Mouse (Mus musculus): Measurements from ENCODE around the gene Plekhf1. TPM values are rescaled to one million over a fixed set of nuclear protein-coding genes. Genes with fewer than 3 reads are reported as not detected.

The Plekhf1 gene
- polyA plus RNA-seq, 1 experiment from 2014 or later = 0.49 TPM

DNA sequence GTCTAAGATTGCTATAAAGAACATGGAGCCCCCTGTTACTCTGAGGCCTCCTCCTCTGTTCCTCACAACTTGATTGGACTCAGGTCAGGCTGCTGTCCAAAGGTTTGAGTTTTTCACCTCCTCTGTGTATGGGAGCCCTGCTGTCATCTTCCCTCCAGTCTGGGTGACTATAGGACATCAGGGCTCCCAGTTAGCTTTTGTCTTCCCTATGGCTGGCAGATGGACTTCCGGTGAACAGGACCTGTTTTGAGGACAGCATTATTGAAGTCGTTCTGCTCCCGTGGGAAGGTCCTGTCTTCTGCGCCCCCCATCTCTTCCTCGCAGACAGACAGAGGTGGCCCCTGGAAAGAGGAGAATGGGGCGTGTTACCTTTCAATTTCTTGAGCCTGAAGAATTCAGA, 43.0 kb downstream of the Plekhf1 start:
- H3K4me3 ChIP-seq (ENCODE audit: low read depth, low read length) = no peak overlapping the region
- no peaks in the 10 kb centered on the region for H3K9me3 ChIP-seq (replicated peaks; ENCODE audit: control insufficient read depth, low read length, poor library complexity, severe bottlenecking)
- 90% methylated on average over 6 of the region's 6 CpGs for WGBS
- no peaks in the 10 kb centered on the region for H3K36me3 ChIP-seq (ENCODE audit: control insufficient read depth, insufficient read depth, low read length)
- H3K27me3 ChIP-seq (ENCODE audit: control insufficient read depth, insufficient read depth, low read depth, low read length) = no peaks in the 10 kb centered on the region
- H3K4me1 ChIP-seq (ENCODE audit: control insufficient read depth, insufficient read depth, low read length) = peaks cover 14% of the 10 kb centered on the region
- H3K9ac ChIP-seq (ENCODE audit: low read depth, low read length) = no peak overlapping the region
- no peak for ATAC-seq
- H3K4me2 ChIP-seq (ENCODE audit: low read length) = no peak overlapping the region; the same call in 1 of the 2 replicates
- H3K27ac ChIP-seq (ENCODE audit: low read length) = no peak overlapping the region

DNA sequence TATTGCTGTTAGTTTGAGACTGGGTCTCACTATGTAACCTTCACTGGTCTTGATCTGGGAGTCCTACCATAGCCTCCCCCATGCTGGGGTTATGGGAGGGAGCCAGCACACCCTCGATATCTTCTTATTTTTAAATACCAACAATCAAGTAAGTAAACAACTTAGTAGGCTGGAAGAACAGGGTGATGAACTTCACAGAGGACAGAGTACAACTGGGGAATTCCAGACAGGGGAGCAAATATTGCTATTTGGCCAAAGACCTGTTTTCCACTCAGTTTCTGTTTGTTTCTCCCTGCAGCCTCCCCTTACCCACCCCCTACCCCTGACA, 43.4 kb downstream of the Plekhf1 start:
- peak overlapping the region; percentile 56 for H3K4me3 ChIP-seq (ENCODE audit: low read depth, low read length)
- peaks cover 14% of the 10 kb centered on the region for H3K4me1 ChIP-seq (ENCODE audit: control insufficient read depth, insufficient read depth, low read length)
- H3K27ac ChIP-seq (ENCODE audit: low read length) = peak overlapping the region; percentile 92; the same call in 1 of the 2 replicates
- peak; percentile 10; the same call in 1 of the 2 replicates for ATAC-seq
- no peaks in the 10 kb centered on the region for H3K27me3 ChIP-seq (ENCODE audit: control insufficient read depth, insufficient read depth, low read depth, low read length)
- H3K9me3 ChIP-seq (replicated peaks; ENCODE audit: control insufficient read depth, low read length, poor library complexity, severe bottlenecking) = no peaks in the 10 kb centered on the region
- peak overlapping the region; percentile 91 for H3K4me2 ChIP-seq (ENCODE audit: low read length)
- 70% methylated on average over 1 of the region's 1 CpGs for WGBS
- H3K36me3 ChIP-seq (ENCODE audit: control insufficient read depth, insufficient read depth, low read length) = no peaks in the 10 kb centered on the region
- H3K9ac ChIP-seq (ENCODE audit: low read depth, low read length) = peak overlapping the region; percentile 81

DNA sequence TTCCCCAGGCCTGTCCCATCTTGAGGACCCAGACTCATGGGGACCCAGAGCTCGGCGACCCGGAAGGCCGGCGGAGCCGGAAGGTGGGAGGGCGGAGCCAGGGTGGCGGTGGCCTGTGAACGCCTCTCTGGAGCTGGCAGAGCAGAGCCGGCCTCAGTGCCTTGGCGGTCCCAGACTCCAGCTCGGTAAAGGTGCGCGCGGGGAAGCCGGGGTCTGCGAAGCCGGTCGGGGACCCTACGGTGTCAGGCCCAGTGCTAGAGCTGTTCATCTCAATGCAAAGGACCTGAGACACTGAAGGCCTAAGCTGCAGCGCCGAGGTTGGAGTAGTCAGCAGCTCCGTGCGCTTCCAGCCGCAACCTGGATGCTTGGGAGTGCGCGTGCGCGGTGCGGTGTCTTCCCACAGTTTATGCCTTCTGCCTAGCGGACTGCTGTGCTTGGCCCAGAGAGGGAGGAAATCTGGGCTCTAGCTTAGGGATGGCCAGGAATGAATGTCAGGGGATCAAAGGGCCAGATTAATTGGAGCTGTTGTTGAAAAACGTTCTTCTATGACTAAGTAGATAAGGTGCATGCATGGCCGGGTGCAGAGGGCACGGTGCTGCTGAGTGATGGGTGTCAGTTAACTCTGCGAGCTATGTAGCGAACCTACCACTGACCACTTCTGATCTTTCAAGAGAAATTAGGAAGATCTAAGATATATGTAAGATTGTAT, 44.0 kb downstream of the Plekhf1 start:
- H3K9ac ChIP-seq (ENCODE audit: low read depth, low read length) = peak overlapping the region; percentile 81
- peak overlapping the region; percentile 92 for H3K27ac ChIP-seq (ENCODE audit: low read length)
- peak; percentile 95 for ATAC-seq
- peak overlapping the region; percentile 91 for H3K4me2 ChIP-seq (ENCODE audit: low read length)
- no peaks in the 10 kb centered on the region for H3K9me3 ChIP-seq (replicated peaks; ENCODE audit: control insufficient read depth, low read length, poor library complexity, severe bottlenecking)
- no peaks in the 10 kb centered on the region for H3K27me3 ChIP-seq (ENCODE audit: control insufficient read depth, insufficient read depth, low read depth, low read length)
- WGBS = 5% methylated on average over 36 of the region's 36 CpGs
- H3K36me3 ChIP-seq (ENCODE audit: control insufficient read depth, insufficient read depth, low read length) = no peaks in the 10 kb centered on the region
- peaks cover 14% of the 10 kb centered on the region for H3K4me1 ChIP-seq (ENCODE audit: control insufficient read depth, insufficient read depth, low read length)
- H3K4me3 ChIP-seq (ENCODE audit: low read depth, low read length) = peak overlapping the region; percentile 56

DNA sequence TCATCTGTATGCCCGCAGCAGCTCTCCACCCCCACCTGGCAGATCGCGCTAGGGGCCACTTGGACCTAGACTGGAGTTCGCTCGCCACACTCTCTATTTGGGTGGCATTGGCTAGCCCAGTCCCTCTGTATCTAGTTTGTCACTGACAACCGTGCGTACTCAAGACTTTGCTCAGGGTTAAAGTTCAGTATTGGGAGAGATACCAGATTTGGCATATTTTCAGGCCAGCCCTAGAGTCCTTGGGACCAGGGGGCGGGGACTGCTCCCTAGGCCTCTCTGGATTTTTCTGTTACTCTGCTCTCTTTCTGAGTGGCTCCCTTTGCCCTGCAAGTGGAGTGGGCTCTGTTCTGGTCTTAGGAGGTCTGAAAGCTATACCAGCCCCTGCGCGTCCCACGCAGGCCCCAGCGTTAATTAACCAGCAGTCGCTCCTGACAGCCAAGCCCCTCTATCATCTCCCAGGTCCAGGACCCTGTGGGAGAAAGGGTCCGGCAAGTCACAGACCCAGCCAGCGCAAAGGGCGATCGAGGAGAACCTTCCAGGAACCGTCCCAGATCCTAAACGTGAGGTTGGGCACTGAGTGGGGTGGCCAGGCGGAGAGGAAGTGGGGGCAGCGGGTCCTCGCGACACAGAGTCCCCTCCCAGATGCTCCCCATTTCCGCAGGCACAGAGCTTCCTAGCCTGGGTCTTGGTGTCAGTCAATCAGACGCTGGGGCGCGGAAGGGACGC, 44.7 kb downstream of the Plekhf1 start, which contains the start of gene 1600014C10Rik:
TSS of gene 1600014C10Rik (plus strand) at position 256 of the 726 bp plus-strand sequence.
- Histone ChIP-seq H3K4me2 (ENCODE audit: low read length) (peak within 1 kb of the TSS; percentile 91), H3K9me3 (replicated peaks; ENCODE audit: control insufficient read depth, low read length, poor library complexity, severe bottlenecking) (no peaks in the 10 kb centered on the region), H3K4me1 (ENCODE audit: control insufficient read depth, insufficient read depth, low read length) (peaks cover 14% of the 10 kb centered on the region), H3K36me3 (ENCODE audit: control insufficient read depth, insufficient read depth, low read length) (no peaks in the 10 kb centered on the region), H3K9ac (ENCODE audit: low read depth, low read length) (peak within 1 kb of the TSS; percentile 81), H3K4me3 (ENCODE audit: low read depth, low read length) (peak within 1 kb of the TSS; percentile 56), H3K27ac (ENCODE audit: low read length) (peak within 1 kb of the TSS; percentile 92), H3K27me3 (ENCODE audit: control insufficient read depth, insufficient read depth, low read depth, low read length) (no peaks in the 10 kb centered on the region)
- ATAC-seq = peak; percentile 37
- 4% methylated on average over 28 of the region's 28 CpGs for WGBS

- H3K4me3 ChIP-seq (ENCODE audit: low read depth, low read length) = peak overlapping the region; percentile 56; the same call in 1 of the 2 replicates
- H3K4me2 ChIP-seq (ENCODE audit: low read length) = peak overlapping the region; percentile 91
- WGBS = 0% methylated on average over 11 of the region's 11 CpGs
- H3K9me3 ChIP-seq (replicated peaks; ENCODE audit: control insufficient read depth, low read length, poor library complexity, severe bottlenecking) = no peaks in the 10 kb centered on the region
- H3K27ac ChIP-seq (ENCODE audit: low read length) = no peak overlapping the region
- no peaks in the 10 kb centered on the region for H3K36me3 ChIP-seq (ENCODE audit: control insufficient read depth, insufficient read depth, low read length)
- peak overlapping the region; percentile 81; the same call in 1 of the 2 replicates for H3K9ac ChIP-seq (ENCODE audit: low read depth, low read length)
- H3K4me1 ChIP-seq (ENCODE audit: control insufficient read depth, insufficient read depth, low read length) = peaks cover 14% of the 10 kb centered on the region
- ATAC-seq = no peak
- no peaks in the 10 kb centered on the region for H3K27me3 ChIP-seq (ENCODE audit: control insufficient read depth, insufficient read depth, low read depth, low read length)
Measured at GRCm38 (mm10) chr7:38182596-38182961, 45.2 kb downstream of the Plekhf1 start.

DNA sequence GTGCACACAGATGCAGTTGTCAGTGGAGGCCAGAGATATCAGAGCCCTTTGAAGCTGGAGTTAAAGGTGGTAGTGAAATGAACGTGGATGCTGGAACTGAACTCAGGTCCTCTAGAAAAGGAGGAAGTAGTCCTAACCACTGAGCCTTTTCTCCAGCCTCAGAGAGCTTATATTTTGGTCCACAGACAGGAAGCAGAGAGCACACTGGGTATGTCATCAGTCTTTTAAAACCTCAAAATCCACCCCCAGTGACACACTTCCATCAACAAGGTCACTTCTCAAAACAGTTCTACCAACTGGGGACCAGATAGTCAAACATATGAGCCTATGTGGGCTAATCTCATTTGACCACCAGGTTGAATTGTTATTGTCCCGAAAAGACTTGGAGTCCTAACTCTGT, 46.5 kb downstream of the Plekhf1 start:
- ATAC-seq = no peak
- Histone ChIP-seq H3K4me3 (ENCODE audit: low read depth, low read length) (no peak overlapping the region), H3K36me3 (ENCODE audit: control insufficient read depth, insufficient read depth, low read length) (no peaks in the 10 kb centered on the region), H3K4me2 (ENCODE audit: low read length) (no peak overlapping the region), H3K4me1 (ENCODE audit: control insufficient read depth, insufficient read depth, low read length) (peaks cover 14% of the 10 kb centered on the region), H3K9me3 (replicated peaks; ENCODE audit: control insufficient read depth, low read length, poor library complexity, severe bottlenecking) (no peaks in the 10 kb centered on the region), H3K9ac (ENCODE audit: low read depth, low read length) (no peak overlapping the region), H3K27ac (ENCODE audit: low read length) (no peak overlapping the region), H3K27me3 (ENCODE audit: control insufficient read depth, insufficient read depth, low read depth, low read length) (no peaks in the 10 kb centered on the region)
- WGBS = 88% methylated on average over 2 of the region's 2 CpGs

DNA sequence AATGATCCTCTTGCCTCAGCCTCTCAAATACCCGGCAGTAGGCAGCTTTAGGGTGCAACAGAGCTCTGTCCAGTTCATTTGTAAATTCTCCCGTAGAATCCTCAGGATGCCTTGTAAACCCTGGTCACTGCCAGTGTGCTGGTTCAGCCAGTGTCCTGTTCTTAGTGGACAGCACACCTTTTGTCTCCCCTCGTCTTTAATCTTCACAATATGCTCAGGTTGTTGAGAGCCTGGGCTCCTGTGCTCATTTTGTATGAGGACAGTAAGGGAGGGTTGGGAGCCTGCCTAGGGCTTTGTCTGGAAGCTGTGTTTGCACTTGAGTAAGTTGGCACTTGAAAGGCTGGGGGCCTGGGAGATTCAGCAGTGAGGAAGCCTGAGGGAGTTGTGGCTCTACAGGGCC, 47.9 kb downstream of the Plekhf1 start:
- Histone ChIP-seq H3K4me1 (ENCODE audit: control insufficient read depth, insufficient read depth, low read length) (peaks cover 14% of the 10 kb centered on the region), H3K9ac (ENCODE audit: low read depth, low read length) (no peak overlapping the region), H3K36me3 (ENCODE audit: control insufficient read depth, insufficient read depth, low read length) (no peaks in the 10 kb centered on the region), H3K27me3 (ENCODE audit: control insufficient read depth, insufficient read depth, low read depth, low read length) (no peaks in the 10 kb centered on the region), H3K27ac (ENCODE audit: low read length) (no peak overlapping the region), H3K4me2 (ENCODE audit: low read length) (no peak overlapping the region), H3K4me3 (ENCODE audit: low read depth, low read length) (no peak overlapping the region), H3K9me3 (replicated peaks; ENCODE audit: control insufficient read depth, low read length, poor library complexity, severe bottlenecking) (no peaks in the 10 kb centered on the region)
- 80% methylated on average over 3 of the region's 3 CpGs for WGBS
- ATAC-seq = no peak

DNA sequence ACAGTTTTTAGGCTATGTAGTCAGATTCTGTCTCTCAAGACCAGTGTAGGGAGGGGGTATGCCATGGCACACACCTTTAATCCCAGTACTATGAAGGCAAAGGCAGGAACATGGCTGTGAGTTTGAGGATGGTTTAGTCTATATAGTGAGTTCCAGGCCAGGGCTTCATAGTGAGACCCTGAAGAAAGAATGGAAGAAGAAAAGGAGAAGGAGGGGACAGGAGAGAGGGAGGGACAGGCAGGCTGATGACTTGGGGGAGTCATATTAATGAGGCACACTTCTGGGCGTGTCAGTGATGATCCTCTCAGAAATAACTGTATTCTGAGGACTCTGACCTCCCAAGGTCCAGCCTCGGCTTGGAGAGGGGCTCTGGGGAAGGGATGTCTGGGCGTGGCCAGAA, 51.8 kb downstream of the Plekhf1 start:
- Histone ChIP-seq H3K4me2 (ENCODE audit: low read length) (no peak overlapping the region), H3K27me3 (ENCODE audit: control insufficient read depth, insufficient read depth, low read depth, low read length) (no peaks in the 10 kb centered on the region), H3K9me3 (replicated peaks; ENCODE audit: control insufficient read depth, low read length, poor library complexity, severe bottlenecking) (no peaks in the 10 kb centered on the region), H3K4me1 (ENCODE audit: control insufficient read depth, insufficient read depth, low read length) (peaks cover 11% of the 10 kb centered on the region), H3K27ac (ENCODE audit: low read length) (no peak overlapping the region), H3K36me3 (ENCODE audit: control insufficient read depth, insufficient read depth, low read length) (no peaks in the 10 kb centered on the region), H3K9ac (ENCODE audit: low read depth, low read length) (no peak overlapping the region), H3K4me3 (ENCODE audit: low read depth, low read length) (no peak overlapping the region)
- ATAC-seq = no peak
- 68% methylated on average over 3 of the region's 3 CpGs for WGBS

Measured in midbrain, embryonic 16.5 days (tissue).